Mouse (Mus musculus): ENCODE measurements around the gene Gngt2.
"Not testable (repeated sequence)": the region's sequence is repeated elsewhere in the genome, so short reads cannot be mapped to it uniquely, and the experiment has no call there.

Gene Gngt2

DNA sequence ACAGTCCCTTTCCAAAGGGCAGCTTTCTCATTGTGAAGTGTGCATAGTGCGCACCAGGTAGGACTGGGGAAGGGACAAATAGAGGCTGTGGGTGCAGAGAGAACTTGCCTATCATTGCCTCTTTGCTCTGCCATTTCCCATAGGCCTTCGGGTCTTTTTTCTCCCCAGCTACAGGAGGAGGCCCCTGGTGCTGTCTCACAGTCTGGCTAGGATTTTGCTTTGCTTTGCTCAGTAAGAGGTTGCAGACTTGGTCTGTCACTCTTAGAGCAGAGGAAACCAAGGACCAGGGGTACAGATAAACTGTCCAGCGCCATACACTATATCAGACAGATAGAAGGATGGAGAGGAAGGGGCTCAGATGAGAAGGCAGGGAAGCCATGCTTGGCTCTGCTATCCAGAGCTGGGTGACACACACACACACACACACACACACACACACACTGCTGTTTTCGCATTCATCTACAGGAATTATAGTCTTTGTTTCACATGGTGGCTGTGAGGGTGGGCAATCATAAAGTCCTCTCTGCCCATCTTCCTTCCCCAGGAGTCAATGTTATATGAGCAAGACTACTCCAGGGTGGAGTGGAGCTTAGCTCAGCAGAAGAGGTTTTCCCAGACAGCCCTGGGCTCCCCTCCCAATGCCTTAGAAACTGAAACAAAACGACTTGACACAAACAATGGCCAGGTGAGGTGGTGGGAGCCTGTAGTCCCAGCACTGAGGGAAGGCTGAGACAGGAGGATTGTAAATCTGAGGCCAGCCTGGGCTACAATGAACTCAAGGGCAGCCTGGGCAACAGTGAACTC, 3.9 kb downstream of the Gngt2 start:
- DNase-seq (ENCODE audit: low read depth), result no peak

DNA sequence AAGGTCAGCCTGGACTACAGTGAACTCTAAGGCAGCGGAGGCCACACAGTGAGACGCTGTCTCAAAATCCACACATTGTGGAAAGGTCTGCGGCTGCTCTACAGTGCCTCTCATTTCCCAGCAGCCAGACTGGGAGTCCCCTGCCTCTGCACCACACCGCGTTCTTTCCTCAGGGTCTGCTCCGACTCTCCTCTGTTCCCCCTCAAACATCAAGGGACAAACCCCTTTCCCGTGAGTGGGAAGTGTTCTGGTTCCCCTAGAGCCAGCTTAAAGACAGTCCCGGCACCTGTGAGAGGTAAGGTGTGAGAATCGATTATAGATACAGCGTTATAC, 4.4 kb downstream of the Gngt2 start:
- DNase-seq (ENCODE audit: low read depth), result no peak

DNA sequence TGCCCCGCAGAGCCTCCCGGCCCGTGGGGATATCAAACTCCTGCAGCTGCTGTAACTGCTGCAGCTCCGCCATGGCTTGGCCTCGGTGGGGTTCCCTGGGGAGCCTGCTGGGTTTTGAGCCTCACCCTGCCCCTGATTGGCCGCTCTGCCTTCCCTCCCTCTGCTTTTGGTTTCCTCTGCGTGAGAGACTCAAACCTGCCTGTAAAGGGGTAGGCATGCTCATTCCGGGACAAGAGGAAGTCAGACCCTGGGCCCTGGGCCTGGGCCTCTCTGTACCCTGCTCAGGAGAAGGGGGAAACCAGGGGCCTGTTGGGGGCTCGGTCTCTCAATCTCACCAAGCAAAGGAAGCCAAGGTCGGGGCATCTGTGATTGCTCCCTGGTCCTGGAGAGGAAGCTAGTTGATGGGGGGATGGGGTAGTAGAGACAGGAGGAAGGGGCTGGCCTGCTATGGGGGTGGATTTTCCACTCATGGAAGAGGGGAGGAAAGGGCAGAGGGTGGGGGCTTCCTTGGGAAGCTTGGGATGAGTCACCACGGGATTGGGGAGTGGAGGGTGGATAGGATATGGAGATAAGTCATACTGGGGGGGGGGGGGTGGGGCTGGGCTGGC, 5.2 kb downstream of the Gngt2 start, which contains the start of gene Abi3:
TSS of gene Abi3 (minus strand) at position 403 of the 608 bp plus-strand sequence.
- DNase-seq (ENCODE audit: low read depth), result peak; percentile 58

DNA sequence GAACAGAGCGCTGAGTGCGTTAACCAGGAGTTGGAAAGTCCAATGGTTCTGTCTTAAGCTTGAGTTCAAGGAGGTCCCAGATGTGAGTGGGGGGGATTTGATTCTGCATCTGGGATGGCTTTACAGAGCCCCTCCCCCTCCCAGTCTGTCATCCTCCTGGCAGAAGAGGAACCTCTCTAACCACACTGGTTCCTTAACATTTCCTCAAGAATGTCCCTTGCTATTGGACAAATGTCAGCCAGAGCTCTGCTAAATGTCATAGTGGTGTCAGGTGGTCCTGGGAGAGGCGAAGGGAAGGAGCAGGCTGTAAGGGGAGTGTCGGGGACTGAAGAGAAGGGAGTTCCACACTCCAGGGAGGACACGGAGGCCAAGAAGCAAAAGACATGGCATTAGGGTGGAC, 5.9 kb downstream of the Gngt2 start:
- DNase-seq (ENCODE audit: low read depth), result peak; percentile 70

DNA sequence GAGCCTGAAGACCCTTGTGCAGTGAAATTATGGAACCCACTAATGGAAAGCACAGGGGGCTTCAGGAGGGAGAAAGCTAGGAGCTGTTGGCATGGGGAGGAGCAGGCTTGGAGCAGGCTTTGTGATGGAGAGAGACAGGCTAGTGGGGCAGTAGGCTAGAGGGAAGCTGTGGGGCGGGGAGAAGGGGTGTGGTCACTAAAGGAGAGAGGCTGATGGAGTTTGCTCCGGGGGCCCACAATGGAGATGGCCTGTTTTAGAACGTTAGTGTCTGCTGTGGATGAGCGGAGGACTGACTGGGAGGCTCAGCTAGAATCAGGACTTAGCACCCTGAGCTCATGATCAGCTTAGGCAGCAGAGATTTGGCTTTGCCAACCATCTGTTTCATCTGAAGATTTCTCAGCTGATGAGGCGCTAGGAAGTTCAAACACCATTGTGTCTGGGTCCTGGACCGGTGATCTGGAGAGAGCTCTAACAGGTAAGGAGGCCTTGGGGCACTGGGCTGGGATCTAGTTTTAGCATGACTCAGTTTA, 6.5 kb downstream of the Gngt2 start:
- no peak for DNase-seq (ENCODE audit: low read depth)

DNA sequence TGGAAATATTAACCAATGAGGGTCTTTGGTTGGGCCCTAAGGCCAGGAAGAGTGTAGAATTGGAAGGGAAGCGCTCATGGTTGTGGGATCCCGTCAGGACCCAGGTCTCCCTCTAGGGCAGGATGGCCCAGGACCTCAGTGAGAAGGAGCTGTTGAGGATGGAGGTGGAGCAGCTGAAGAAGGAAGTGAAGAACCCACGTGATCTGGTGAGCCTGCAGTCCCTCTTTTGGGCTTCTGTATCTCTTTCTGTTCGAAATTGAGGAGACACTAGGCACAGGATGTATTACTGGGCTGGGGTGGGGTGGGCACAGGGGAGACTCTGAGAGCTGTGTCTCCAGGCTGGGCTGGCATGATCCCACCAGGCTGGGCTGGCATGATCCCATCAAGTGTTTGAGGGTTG, 7.9 kb downstream of the Gngt2 start:
- DNase-seq (ENCODE audit: low read depth), result no peak

DNA sequence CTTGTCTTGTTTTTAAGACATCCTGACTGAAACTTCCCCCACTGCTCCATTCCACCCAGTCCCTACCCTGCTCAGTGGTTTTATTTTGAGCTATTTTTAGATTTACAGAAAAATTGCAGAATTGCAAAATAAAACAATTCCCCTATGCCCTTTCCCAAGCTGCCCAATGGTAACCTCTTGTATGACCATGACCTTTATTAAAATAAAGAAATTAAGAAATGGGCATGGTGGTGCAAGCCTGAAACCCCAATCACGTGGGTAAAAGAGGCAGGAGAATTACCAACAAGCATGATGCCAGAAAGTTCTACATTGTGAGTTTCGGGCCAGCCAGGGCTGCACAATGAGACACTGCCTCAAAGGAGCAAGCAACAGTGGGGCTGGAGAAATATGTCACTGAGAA, 13.9 kb downstream of the Gngt2 start:
- no peak for DNase-seq (ENCODE audit: low read depth)

DNA sequence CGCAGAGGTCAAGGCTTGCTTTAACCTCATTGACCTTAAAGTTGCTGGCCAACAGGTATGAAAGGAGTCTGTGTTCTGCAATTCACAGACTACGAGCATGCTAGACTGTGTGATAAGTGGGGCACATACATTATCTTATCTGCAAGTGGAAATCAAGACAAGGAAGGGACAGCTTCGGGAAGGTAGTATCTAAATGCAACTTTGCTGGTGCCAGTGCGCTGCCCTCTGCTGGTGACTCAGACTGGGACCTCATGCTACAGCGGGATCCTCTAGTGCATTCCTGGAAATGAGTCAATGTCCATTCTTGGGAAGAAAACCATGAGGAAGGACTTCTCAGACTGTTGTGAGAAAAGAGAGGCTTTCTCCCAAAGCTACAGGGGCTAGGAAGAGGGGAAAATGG, 16.7 kb downstream of the Gngt2 start:
- DNase-seq (ENCODE audit: low read depth), result peak; percentile 69

DNA sequence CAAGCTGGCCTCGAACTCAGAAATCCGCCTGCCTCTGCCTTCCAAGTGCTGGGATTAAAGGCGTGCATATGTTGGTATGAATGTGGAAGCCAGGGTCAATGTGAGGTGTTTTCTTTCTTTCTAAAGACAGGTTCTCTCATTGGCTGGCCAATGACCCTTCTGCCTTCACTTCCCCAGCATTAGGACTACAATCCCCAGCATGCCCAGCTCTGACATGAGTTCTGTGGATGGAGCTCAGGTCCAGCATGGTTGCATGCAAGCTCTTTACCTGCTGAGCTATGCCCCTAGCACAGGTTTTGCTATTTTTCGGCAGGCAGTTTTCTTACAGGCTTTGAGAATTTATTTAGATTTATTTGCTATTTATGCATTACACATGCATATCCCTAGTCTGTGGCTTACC, 20.3 kb downstream of the Gngt2 start:
- peak; percentile 31 for DNase-seq (ENCODE audit: low read depth)

DNA sequence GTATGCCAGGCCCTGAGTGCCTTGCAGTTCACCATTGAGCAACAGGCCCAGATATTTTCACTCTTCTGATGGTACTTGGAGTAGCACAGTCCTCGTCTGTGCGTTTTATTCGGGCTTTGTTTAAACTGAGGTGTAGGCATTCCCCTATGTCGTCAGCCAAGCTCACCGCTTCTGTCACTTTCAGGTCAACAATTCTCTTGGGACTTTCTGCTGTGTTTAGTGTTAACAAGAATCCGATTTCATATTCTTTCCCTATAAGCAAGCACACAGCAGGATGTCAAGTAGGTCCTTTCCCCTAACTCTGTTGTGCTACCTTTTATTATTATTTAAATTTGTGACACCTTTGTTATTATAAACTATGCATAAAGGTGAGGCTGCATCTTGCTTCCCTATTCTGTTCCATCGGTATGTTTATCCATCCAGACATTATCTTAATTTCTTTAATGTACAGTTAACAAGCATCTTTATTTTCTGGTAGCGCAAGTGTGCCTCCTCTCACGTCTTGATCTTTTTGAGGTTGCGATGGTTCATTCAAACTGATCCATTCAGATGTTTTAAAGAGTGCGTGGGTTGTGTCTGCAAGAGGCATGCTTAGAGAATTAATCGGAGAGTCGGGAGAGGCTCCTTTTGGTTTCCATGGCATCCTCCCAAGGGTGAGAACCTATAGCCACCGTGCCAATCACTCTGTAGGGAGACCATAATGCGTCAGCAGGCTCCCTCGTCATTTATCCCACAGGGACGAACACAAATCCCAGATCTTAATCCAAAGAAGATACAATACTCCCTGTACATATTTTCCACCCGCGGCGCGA, 20.9 kb downstream of the Gngt2 start:
- DNase-seq (ENCODE audit: low read depth), result no peak

DNA sequence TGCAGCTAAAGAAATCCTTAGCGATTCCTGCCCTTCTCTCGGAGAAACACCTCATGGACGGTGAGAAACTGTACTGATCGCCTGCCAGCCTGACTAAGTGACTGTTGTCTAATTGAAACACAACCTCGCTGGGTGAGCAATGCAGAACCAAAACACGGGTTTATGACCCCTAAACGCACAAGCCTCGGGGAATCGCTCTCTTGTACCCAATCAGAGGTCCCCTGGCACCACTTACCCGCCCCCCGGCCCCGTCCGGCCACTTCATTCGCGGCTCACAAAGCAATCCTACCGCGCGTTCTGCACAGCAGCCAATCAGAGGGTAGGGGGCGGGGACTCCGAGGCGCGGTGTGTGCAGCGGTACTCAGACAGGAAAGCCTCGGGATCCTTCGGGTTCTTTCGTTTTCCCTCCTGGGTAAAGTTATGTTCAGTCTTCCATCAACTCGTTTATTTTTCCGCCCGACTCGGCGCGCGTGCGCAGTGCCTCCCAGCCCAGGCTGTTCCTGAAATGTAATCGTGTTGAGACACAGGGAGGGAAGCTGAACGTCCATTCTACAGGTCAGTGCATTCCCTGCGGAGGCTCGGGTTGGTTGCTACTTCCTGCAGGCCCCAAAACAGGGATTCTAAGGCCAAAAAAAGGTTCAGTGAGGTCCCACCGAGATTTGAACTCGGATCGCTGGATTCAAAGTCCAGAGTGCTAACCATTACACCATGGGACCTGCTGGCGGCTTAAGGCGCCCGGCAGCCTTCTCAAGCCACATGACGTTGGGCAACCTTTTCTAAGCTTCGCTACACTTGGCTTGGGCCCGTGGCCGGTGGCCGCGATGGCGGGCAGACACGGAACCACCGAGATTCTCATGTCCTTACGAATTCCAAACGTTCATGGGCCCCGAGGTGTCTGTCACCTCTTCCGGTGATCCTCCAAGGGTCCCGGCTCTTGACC, 21.8 kb downstream of the Gngt2 start:
- peak; percentile 99 for DNase-seq (ENCODE audit: low read depth)

DNA sequence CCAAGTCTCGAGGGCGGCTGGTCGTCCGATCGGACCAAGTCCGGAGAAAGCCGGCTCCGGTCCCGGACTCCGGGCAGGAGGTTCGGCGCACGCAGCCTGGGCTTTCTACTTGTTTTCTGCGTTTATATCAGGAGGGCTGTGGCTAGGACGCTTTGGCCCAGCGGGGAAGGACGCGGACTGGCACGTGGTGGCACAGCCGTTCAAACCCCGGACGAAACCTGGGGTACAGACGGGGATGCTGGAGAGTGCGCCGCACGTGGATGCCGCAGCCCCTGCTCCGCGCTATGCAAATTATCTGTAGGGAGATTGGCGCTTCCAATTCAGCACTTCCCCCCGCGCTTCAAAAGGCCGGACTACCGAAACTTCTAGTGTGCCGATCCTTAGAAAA, 22.4 kb downstream of the Gngt2 start:
- DNase-seq (ENCODE audit: low read depth), result peak; percentile 85

DNA sequence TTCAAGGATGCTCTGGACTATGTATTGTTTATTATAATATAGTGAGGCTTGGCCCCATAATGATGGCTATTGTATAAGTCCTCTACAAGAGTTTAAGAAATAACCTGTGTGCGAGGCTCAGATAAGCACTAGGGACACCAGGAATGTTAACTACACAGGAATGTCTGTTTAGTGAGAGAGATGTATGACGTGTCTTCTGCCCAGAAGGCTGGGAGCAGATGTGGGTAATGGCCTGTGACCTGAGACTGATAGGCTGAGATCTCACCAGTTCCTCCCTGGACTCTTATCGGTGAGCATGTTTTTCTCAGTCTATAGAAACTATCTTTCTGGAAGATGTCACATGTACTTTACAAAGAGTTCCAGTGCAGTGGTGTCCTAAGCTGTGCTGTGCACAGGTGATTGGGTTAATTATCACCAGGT, 23.1 kb downstream of the Gngt2 start:
- peak; percentile 47 for DNase-seq (ENCODE audit: low read depth)

DNA sequence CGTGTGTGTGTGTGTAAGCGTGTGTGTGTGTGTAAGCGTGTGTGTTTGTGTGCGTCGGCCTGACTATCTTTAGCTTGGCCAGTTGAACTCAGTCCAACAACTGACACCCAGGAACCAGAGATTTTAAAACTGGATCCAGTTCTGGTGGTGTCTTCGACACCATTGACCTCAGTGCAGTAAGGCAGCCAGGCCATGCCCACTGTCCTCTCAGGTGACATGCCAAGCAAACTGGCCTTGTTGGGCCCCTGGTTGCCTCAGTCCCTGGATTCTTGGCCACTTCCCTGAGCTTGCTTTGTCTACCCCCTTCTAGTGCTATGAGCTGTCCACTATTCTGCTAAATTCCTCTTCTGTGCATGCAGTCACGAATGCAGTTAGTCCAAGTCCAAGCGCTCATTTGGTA, 24.4 kb downstream of the Gngt2 start:
- no peak for DNase-seq (ENCODE audit: low read depth)

DNA sequence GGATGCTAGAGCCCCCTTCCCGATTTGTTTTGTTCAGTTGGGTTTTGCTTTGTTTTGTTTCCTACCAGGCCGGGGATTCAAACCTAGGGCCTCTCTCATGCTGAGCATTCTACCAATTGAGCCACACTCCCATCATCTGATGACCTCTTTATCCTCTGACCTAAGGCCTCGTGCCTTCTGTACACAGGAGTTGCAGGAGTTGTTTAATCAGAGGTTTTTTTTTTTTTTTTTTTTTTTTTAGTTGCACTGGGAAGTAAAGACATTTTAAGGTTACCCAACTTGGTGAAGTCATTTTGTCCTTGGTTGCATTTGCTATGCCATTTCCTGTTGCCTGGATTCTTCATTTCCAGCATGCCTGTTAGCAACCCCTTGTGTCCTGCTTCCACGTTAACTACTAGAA, 32.4 kb downstream of the Gngt2 start:
- DNase-seq (ENCODE audit: low read depth), result peak; percentile 27

DNA sequence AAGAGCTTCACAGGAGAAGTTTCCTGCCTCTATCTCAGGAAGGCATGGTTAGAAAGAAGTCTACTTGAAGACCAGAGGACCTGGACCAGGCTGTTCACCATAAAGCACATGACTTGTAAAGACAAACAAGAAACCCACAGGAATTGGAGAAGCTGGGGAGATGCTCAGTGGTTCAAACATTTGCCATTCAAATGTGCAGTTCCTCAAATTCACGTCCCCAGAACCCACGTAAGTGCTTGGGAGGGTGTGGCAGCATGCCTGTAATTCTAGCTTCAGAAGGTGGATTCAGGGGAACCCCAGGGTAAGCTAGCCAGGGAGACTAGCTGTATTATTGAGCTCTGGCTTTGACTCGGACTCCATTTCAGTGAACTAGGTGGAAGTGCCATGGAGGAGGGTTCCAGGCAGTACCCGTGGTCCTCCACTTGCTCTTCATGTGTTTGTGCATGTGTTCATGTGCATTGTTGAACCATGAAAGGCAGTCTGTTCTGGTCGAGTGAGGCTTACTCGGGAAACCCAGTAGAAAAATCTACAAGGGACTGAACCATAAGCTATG, 33.0 kb downstream of the Gngt2 start:
- DNase-seq (ENCODE audit: low read depth), result peak; percentile 57

DNA sequence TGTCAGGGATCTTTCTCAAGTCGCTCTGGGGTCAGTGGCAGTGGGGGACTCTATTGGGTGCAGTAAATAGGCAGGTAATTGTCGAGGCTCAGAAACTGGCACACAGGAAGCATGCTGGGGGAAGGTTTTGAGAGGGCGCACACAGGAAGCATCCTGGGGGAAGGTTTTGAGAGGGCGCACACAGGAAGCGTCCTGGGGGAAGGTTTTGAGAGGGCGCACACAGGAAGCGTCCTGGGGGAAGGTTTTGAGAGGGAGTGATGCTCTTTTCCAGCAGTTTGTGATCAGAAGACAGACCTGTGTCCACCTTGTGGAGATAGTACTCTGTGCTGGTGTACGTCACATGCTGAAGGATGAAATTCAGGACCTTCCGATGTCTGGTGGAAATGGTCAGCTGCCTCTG, 38.8 kb downstream of the Gngt2 start:
- DNase-seq (ENCODE audit: low read depth), result peak; percentile 72

DNA sequence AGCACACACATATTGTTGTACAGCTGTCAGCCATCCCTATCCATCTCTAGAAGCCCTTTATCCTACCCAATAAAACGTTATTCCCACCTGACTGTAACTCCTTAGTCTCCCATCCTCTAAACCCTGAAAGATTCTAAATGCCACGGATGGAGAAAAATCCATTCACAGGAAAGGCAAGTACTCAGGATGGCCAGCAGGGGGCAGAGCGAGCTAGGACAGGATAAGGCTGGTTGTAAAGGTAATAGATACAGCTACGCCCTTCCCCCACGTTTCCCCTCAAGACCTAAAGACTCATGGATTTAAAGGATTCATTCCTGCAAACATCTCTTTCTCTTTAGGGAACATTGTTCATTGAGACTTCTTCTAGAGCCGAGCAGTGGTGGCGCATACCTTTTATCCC, 39.3 kb downstream of the Gngt2 start:
- peak; percentile 80 for DNase-seq (ENCODE audit: low read depth)

DNA sequence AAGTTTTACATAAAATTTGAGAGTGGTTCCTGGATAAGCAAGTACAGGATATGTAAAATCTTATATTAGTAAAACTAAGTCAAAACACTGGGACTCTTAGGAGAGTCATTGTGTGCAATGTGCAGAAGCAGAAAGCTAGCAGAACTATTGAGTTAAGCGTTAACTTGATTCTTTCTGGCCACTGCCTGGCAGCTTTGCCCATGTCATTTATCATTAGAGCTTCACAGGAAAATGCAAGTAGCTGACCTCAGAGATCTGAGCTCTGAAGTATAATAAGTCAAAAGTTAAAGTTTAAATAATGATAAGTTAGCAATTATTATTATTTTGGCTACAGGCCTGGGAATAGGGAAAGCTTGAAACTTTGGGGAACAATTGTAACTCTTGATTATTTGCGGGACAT, 42.8 kb downstream of the Gngt2 start:
- not testable (repeated sequence) for DNase-seq (ENCODE audit: low read depth)

DNA sequence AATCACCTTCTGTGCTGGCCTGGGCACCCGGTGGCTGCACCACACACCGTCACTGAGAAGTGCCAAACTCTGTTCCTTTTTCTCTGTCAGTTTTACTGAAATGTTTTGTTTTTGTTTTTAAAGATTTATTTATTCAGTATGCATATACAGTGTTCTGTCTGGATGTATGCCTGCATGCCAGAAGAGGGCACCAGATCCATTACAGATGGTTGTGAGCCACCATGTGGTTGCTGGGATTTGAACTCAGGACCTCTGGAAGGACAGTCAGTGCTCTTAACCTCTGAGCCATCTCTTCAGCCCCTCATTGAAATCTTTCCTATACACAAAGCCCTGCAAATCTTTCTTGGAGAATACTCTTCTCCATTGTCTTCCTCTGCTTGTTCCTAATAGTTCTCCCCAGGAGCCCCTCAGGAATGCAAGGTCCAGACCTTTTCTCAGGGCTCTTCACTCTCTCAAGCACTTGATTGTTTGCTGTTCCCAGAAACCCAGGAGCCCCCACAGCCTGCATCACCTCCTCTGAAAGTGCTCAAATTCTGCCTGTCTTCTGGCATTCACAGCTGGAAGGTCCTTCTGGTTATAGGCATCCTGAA, 53.5 kb downstream of the Gngt2 start:
- DNase-seq (ENCODE audit: low read depth), result no peak
